Comparison of ENCODE assay signal across 9 mouse cellular contexts in genomic region chr1:192789828-192790227, GRCm38 (mm10). TPM values are rescaled to one million over a fixed set of nuclear protein-coding genes. Genes with fewer than 3 reads are reported as not detected.
A peak's percentile ranks its signal among the peaks of the same experiment; 100 is the strongest.
DNase-seq lines count a peak whose midpoint lies in the region; ATAC-seq and TF ChIP-seq lines count a peak whose summit lies in the region.
"Had no signal": no experiment of that assay in that cellular context is flagged by ENCODE, and none has a peak within 500 bp of the region (broad histone marks: within the 10 kb centered on the region; RNA-seq: fewer than 3 reads in every experiment).

No protein-coding gene starts in this region.

- intact Hi-C loops in gastrocnemius, postnatal 14 days (cut with DNase I; ENCODE audit: low total_unique reads): loop anchor here (10.0 kb wide), 1 partner anchor 125 kb away; no protein-coding TSS in a partner anchor

- H3K9me3 ChIP-seq in kidney, embryonic 15.5 days (replicated peaks): no peaks in the 10 kb centered on the region

- ATAC-seq in kidney, embryonic 15.5 days (replicated peaks; ENCODE audit: low FRiP score): no peak

- DNase-seq in kidney, adult 9 months: peak; percentile 38
- DNase-seq in kidney, adult 8-10 months: no peak
- DNase-seq in gastrocnemius, postnatal 14 days: peak; percentile 74
- no peak for DNase-seq in frontal cortex, postnatal 36 days (ENCODE audit: low spot score in 2 of 2)
- no peak for DNase-seq in left cerebral cortex, adult 18-20 months (ENCODE audit: low spot score in 2 of 2)
- no peak for DNase-seq in right cerebral cortex, postnatal 25 days

- no peak overlapping the region for H3K9ac ChIP-seq in kidney, embryonic 15.5 days

- TF ChIP-seq POLR2A in myocyte (IDR thresholded peaks at IDR 0.05; ENCODE audit: insufficient read length, low read depth): no peak

- no peaks in the 10 kb centered on the region for H3K27me3 ChIP-seq in kidney, embryonic 15.5 days
- no peaks in the 10 kb centered on the region for H3K27me3 ChIP-seq in myocyte (ENCODE audit: control insufficient read depth, insufficient read depth, insufficient read length)

- WGBS in kidney, embryonic 15.5 days: 62% methylated on average over 11 of the region's 11 CpGs

- no peak overlapping the region for H3K4me2 ChIP-seq in kidney, embryonic 15.5 days
- peak overlapping the region; percentile 43 for H3K4me2 ChIP-seq in myocyte (ENCODE audit: low read depth)

- H3K4me3 ChIP-seq in kidney, embryonic 15.5 days (replicated peaks): no peak overlapping the region
- no peak overlapping the region for H3K4me3 ChIP-seq in myocyte

- no peaks in the 10 kb centered on the region for H3K79me2 ChIP-seq in myocyte (ENCODE audit: control insufficient read depth, insufficient read depth)

- H3K4me1 ChIP-seq in kidney, embryonic 15.5 days: peaks cover 58% of the 10 kb centered on the region

- H3K36me3 ChIP-seq in kidney, embryonic 15.5 days: no peaks in the 10 kb centered on the region
- H3K36me3 ChIP-seq in myocyte (ENCODE audit: control insufficient read depth, insufficient read depth): no peaks in the 10 kb centered on the region
- H3K36me3 ChIP-seq: G1E had no signal

- peak overlapping the region; percentile 93 for H3K27ac ChIP-seq in kidney, embryonic 15.5 days

- no peak overlapping the region for H3ac ChIP-seq in myocyte (ENCODE audit: control insufficient read depth, insufficient read length)

TF ChIP-seq in myocyte, 11 proteins besides CTCF, POLR2A, EP300 and RAD21:
- TF ChIP-seq MYOD1 (IDR thresholded peaks at IDR 0.05; ENCODE audit: control insufficient read depth in 1 of 3, insufficient read length in 2 of 3, low read depth in 2 of 3) (peak in 2 of 3 experiments; percentile 39 to 80), USF1 (IDR thresholded peaks at IDR 0.05; ENCODE audit: low read depth) (no peak), MYOG (IDR thresholded peaks at IDR 0.05; ENCODE audit: control insufficient read depth in 1 of 3, insufficient read depth in 1 of 3, insufficient read length in 2 of 3, low read depth in 2 of 3) (peak in 1 of 3 experiments; percentile 46)

RNA-seq across cellular contexts. Expression of gene Hhat, which starts 18.8 kb away (rescaled TPM):
- 1 to 10 TPM; 1.4 to 2.0 TPM for total RNA-seq in gastrocnemius, postnatal 14 days (2021)
- 13.7 and 15.4 TPM in 2 replicates for polyA plus RNA-seq in kidney, embryonic 15.5 days (2015; fragmentation: Nextera tagmentation; extraction: Ambion mirVana)
- 4.4 TPM for polyA plus RNA-seq in myocyte (2012; fragmentation: generic; extraction: Trizol)
- 1 to 10 TPM; 1.3 to 1.7 TPM for total RNA-seq in left cerebral cortex, adult 18-20 months (2021)
- polyA plus RNA-seq: G1E had no signal

Comparison
In these comparisons a context has a peak if more than half of its experiments do, and no peak if none do; other contexts are left out.
1. DNase-seq: peak in kidney, adult 9 months (single experiment) and gastrocnemius, postnatal 14 days (single experiment); none in kidney, adult 8-10 months (0 of 2), frontal cortex, postnatal 36 days (0 of 2), left cerebral cortex, adult 18-20 months (0 of 2) and right cerebral cortex, postnatal 25 days (single experiment).